Mouse (Mus musculus) erythroblast, embryonic 14.5 days (primary cell): ENCODE results near the gene Ntn3.
A peak's percentile ranks its signal among the peaks of the same experiment; 100 is the strongest.

Source experiments
- GATA1 ChIP-seq: IDR thresholded peaks from 2 replicates; pipeline ENCODE4 v1.6.1; 2012; ENCODE audit warnings: low read length, inconsistent platforms, mixed read lengths
- TAL1 ChIP-seq: IDR thresholded peaks from 3 replicates; pipeline ENCODE4 v1.6.1; 2012; ENCODE audit warnings: low read length, inconsistent platforms, mixed read lengths

DNA sequence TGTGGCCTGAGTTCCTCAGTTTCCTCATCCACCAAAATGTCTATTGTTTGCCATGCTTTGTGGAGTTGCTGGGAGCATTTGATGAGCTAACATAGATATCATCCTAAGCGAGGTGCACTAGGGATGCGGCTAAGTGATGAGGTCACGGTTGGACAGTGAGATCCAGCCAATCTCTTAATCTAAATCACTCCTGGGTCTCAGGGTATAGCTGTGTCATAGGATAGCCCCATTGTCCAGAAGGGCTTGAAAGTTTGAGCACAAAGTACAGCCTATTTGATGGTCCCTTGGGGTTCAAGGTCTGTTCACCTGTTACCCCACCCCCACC is 547 bp upstream of the Ntn3 start:
- TF ChIP-seq GATA1 (peak; percentile 49; the same call in 1 of the 2 replicates), TAL1 (no peak)
